Mouse (Mus musculus): ENCODE measurements around the gene Cwh43. TPM values are rescaled to one million over a fixed set of nuclear protein-coding genes. Genes with fewer than 3 reads are reported as not detected.

Gene Cwh43
- 0.21 and 0.31 TPM in 2 replicates for total RNA-seq (2012; rRNA removed)

DNA sequence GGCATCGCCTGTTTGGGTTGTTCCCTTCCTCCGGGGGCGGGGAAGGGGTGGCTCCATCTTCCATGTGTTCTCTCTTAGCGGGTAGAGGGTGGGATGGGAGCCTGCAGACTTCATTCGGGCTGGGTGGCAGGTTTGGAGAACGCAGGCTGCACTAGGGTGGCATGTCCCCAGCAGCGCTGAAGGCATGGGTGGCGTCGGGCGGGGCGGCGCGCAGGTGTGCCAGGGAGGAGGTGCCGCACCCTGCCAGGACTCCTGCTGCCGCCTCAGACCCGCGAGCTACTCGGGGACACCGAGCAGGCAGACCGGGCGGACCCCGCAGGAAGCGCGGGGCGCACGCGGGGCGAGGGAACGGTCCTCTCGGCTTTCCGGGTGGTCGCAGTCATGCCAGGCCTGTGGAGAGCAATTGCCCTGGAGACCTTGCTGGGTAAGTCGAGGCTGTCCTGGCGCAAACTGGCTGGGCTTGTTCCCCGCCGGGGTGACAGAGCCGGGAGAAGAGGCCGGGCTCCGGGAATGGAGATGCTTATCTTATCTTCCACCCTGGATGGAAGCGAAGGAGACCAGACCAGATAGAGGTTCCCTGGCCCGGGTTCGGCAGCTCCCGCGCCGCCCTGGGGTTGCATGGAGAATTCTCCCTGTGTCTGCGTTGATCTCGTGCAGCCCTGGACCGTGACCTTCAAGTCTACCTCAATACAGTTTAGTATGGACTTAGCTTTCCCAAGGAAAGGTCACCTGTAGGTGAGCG, at the start of gene Cwh43:
Gene Cwh43 (plus strand): TSS at position 95 of the 742 bp plus-strand sequence.
- DNase-seq (ENCODE audit: low read depth, low spot score): no peak
- no peaks in the 10 kb centered on the region for H3K36me3 ChIP-seq (ENCODE audit: control insufficient read depth, insufficient read depth, low read length, poor library complexity, severe bottlenecking)
- TF ChIP-seq ZC3H11A (IDR thresholded peaks at IDR 0.05; ENCODE audit: borderline replicate concordance, low read depth, low read length) (no peak), ZNF384 (IDR thresholded peaks at IDR 0.05; ENCODE audit: low read depth, low read length) (no peak), MAFK (IDR thresholded peaks at IDR 0.05; ENCODE audit: insufficient read depth, low read depth, low read length) (no peak), HCFC1 (IDR thresholded peaks at IDR 0.05; ENCODE audit: borderline replicate concordance, insufficient read depth, low read length) (no peak), CHD2 (IDR thresholded peaks at IDR 0.05; ENCODE audit: low read depth, low read length) (no peak)
- H3K4me3 ChIP-seq (ENCODE audit: insufficient read depth in 1 of 2, low read depth in 1 of 2, low read length in 2 of 2, poor library complexity in 1 of 2, severe bottlenecking in 1 of 2): peak within 1 kb of the TSS; percentile 49 to 75
- in situ Hi-C loops (cut with MboI; ENCODE audit: low sequenced_read_pairs in 2 of 2, unreplicated experiment in 2 of 2): no loop called here
- H3K9ac ChIP-seq (ENCODE audit: insufficient read depth, low read depth, low read length, poor library complexity, severe bottlenecking): peak within 1 kb of the TSS; percentile 39
- H3K27ac ChIP-seq (ENCODE audit: insufficient read depth, low read depth, low read length, poor library complexity, severe bottlenecking): no peak within 1 kb of the TSS
- no peaks in the 10 kb centered on the region for H3K9me3 ChIP-seq (ENCODE audit: control insufficient read depth, insufficient read depth, low read depth, low read length)
- H3K4me1 ChIP-seq (ENCODE audit: control insufficient read depth in 2 of 2, insufficient read depth in 2 of 2, low read length in 2 of 2, poor library complexity in 1 of 2): peaks cover 1 to 3% of the 10 kb centered on the region in 2 experiments; a peak in 1 of 4 replicates

DNA sequence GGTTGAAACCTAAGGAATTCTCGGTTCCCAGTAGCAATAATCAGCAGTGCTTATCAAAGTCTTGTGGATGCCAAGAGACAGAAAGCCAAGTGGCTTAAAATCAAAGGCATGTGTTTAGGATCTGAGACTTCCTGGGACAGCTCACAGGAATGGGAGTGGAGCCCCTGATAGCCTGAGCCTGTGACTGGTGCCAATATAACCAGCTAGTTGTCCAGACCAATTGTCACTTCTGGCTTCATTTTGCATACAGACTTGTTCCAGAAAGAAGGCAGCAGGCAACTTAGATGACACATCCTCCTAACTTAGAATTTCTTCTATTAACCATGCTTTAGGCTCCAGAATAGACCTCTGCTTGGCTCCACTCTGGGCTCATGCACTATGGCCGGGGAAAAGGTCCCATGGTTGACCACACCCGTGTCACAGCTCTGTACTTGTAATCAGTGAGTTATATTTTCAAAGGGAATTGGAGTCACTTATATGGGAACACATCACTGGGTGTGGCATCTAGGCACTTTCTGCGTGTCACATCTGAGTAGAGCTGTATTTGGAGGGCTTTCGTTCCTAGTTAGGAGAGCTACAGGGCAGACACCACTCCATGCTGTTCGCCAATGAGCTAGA, 46.6 kb upstream of the Cwh43 start:
- Histone ChIP-seq H3K9ac (ENCODE audit: insufficient read depth, low read depth, low read length, poor library complexity, severe bottlenecking) (no peak overlapping the region), H3K27ac (ENCODE audit: insufficient read depth, low read depth, low read length, poor library complexity, severe bottlenecking) (no peak overlapping the region), H3K36me3 (ENCODE audit: control insufficient read depth, insufficient read depth, low read length, poor library complexity, severe bottlenecking) (no peaks in the 10 kb centered on the region), H3K9me3 (ENCODE audit: control insufficient read depth, insufficient read depth, low read depth, low read length) (no peaks in the 10 kb centered on the region), H3K4me1 (ENCODE audit: control insufficient read depth in 2 of 2, insufficient read depth in 2 of 2, low read length in 2 of 2, poor library complexity in 1 of 2) (peaks cover 0 to 6% of the 10 kb centered on the region in 2 experiments; a peak in 1 of 4 replicates), H3K4me3 (ENCODE audit: insufficient read depth in 1 of 2, low read depth in 1 of 2, low read length in 2 of 2, poor library complexity in 1 of 2, severe bottlenecking in 1 of 2) (no peak overlapping the region)
- in situ Hi-C loops (cut with MboI; ENCODE audit: low sequenced_read_pairs in 2 of 2, unreplicated experiment in 2 of 2): no loop called here
- TF ChIP-seq ZC3H11A (IDR thresholded peaks at IDR 0.05; ENCODE audit: borderline replicate concordance, low read depth, low read length) (no peak), MAFK (IDR thresholded peaks at IDR 0.05; ENCODE audit: insufficient read depth, low read depth, low read length) (no peak), HCFC1 (IDR thresholded peaks at IDR 0.05; ENCODE audit: borderline replicate concordance, insufficient read depth, low read length) (no peak), ZNF384 (IDR thresholded peaks at IDR 0.05; ENCODE audit: low read depth, low read length) (no peak), CHD2 (IDR thresholded peaks at IDR 0.05; ENCODE audit: low read depth, low read length) (no peak)
- DNase-seq (ENCODE audit: low read depth, low spot score): no peak

DNA sequence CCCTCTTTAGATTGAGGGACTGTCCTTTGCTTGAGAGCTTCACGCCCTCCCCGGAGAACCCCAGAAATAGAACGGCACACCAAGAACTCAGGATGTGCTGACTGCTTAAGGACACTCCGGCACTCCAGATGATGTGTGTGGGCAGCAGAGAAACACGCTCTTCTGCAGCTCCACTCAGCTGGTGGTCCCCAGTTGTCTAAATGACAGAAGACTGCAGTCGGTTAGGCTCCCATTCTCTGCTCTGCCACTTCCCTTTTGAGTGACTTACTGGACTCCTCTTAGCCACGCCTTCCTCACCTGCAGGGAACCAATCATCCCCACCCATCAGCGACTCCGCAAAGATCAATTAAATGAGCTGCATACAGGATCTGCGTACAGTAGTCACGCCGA, 46.1 kb upstream of the Cwh43 start:
- no peak overlapping the region for H3K27ac ChIP-seq (ENCODE audit: insufficient read depth, low read depth, low read length, poor library complexity, severe bottlenecking)
- no peaks in the 10 kb centered on the region for H3K9me3 ChIP-seq (ENCODE audit: control insufficient read depth, insufficient read depth, low read depth, low read length)
- H3K9ac ChIP-seq (ENCODE audit: insufficient read depth, low read depth, low read length, poor library complexity, severe bottlenecking): no peak overlapping the region
- no peak for DNase-seq (ENCODE audit: low read depth, low spot score)
- H3K36me3 ChIP-seq (ENCODE audit: control insufficient read depth, insufficient read depth, low read length, poor library complexity, severe bottlenecking): no peaks in the 10 kb centered on the region
- peaks cover 0 to 6% of the 10 kb centered on the region in 2 experiments; a peak in 1 of 4 replicates for H3K4me1 ChIP-seq (ENCODE audit: control insufficient read depth in 2 of 2, insufficient read depth in 2 of 2, low read length in 2 of 2, poor library complexity in 1 of 2)
- in situ Hi-C loops (cut with MboI; ENCODE audit: low sequenced_read_pairs in 2 of 2, unreplicated experiment in 2 of 2): no loop called here
- H3K4me3 ChIP-seq (ENCODE audit: insufficient read depth in 1 of 2, low read depth in 1 of 2, low read length in 2 of 2, poor library complexity in 1 of 2, severe bottlenecking in 1 of 2): peak overlapping the region in 1 of 2 experiments; percentile 36; a peak in 2 of 4 replicates
- TF ChIP-seq MAFK (IDR thresholded peaks at IDR 0.05; ENCODE audit: insufficient read depth, low read depth, low read length): no peak
- TF ChIP-seq CHD2 (IDR thresholded peaks at IDR 0.05; ENCODE audit: low read depth, low read length): no peak

DNA sequence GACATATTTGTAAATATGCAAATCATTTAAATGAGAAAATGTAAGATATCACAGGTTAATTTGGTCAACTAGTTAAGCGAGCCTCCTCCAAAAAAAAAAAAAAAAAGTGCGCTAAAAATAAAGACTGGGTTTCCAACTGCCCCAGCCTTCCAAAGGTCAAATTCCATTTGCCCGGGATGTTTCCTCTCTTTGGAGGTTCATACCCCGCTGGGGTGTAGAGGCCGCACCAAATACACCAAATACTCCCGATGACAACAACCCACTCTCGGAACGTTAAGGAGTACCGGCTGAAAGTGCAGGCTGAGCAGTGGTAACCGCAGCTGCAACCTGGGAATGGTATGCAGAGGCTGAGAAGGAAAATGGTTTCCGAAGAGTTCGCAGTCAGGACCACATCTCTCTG, 45.6 kb upstream of the Cwh43 start:
- no peak for DNase-seq (ENCODE audit: low read depth, low spot score)
- TF ChIP-seq CHD2 (IDR thresholded peaks at IDR 0.05; ENCODE audit: low read depth, low read length) (no peak), ZNF384 (IDR thresholded peaks at IDR 0.05; ENCODE audit: low read depth, low read length) (no peak), MAFK (IDR thresholded peaks at IDR 0.05; ENCODE audit: insufficient read depth, low read depth, low read length) (no peak), ZC3H11A (IDR thresholded peaks at IDR 0.05; ENCODE audit: borderline replicate concordance, low read depth, low read length) (no peak), HCFC1 (IDR thresholded peaks at IDR 0.05; ENCODE audit: borderline replicate concordance, insufficient read depth, low read length) (no peak)
- in situ Hi-C loops (cut with MboI; ENCODE audit: low sequenced_read_pairs in 2 of 2, unreplicated experiment in 2 of 2): no loop called here
- H3K9me3 ChIP-seq (ENCODE audit: control insufficient read depth, insufficient read depth, low read depth, low read length): no peaks in the 10 kb centered on the region
- H3K4me1 ChIP-seq (ENCODE audit: control insufficient read depth in 2 of 2, insufficient read depth in 2 of 2, low read length in 2 of 2, poor library complexity in 1 of 2): peaks cover 0 to 6% of the 10 kb centered on the region in 2 experiments; a peak in 1 of 4 replicates
- no peak overlapping the region for H3K27ac ChIP-seq (ENCODE audit: insufficient read depth, low read depth, low read length, poor library complexity, severe bottlenecking)
- peak overlapping the region in 1 of 2 experiments; percentile 31; a peak in 1 of 4 replicates for H3K4me3 ChIP-seq (ENCODE audit: insufficient read depth in 1 of 2, low read depth in 1 of 2, low read length in 2 of 2, poor library complexity in 1 of 2, severe bottlenecking in 1 of 2)
- no peak overlapping the region for H3K9ac ChIP-seq (ENCODE audit: insufficient read depth, low read depth, low read length, poor library complexity, severe bottlenecking)
- H3K36me3 ChIP-seq (ENCODE audit: control insufficient read depth, insufficient read depth, low read length, poor library complexity, severe bottlenecking): no peaks in the 10 kb centered on the region
